Mouse (Mus musculus): ENCODE data around the gene Psrc1.

The Psrc1 gene

DNA sequence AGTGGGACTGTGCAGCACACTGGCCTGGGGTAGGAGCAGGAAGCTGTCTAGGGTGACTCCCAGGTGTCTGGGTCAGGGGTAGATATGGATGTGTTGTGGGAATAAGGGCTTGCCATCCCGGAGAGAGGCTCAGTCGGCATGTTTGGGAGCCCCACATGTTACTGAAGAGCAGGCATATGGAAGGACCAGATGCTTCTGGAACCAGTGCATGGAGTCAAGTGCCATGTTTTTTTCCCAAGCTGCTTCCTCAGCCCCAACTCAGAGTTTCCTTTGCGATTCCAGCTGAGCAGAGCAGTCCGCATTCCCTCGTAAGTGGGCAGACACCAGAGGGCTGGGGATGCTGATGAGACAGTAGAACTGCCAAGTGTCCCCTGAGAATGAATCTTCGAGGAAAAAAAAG, 39.4 kb downstream of the Psrc1 start:
- DNase-seq (ENCODE audit: extremely low spot score, low read depth, low spot score) = no peak

DNA sequence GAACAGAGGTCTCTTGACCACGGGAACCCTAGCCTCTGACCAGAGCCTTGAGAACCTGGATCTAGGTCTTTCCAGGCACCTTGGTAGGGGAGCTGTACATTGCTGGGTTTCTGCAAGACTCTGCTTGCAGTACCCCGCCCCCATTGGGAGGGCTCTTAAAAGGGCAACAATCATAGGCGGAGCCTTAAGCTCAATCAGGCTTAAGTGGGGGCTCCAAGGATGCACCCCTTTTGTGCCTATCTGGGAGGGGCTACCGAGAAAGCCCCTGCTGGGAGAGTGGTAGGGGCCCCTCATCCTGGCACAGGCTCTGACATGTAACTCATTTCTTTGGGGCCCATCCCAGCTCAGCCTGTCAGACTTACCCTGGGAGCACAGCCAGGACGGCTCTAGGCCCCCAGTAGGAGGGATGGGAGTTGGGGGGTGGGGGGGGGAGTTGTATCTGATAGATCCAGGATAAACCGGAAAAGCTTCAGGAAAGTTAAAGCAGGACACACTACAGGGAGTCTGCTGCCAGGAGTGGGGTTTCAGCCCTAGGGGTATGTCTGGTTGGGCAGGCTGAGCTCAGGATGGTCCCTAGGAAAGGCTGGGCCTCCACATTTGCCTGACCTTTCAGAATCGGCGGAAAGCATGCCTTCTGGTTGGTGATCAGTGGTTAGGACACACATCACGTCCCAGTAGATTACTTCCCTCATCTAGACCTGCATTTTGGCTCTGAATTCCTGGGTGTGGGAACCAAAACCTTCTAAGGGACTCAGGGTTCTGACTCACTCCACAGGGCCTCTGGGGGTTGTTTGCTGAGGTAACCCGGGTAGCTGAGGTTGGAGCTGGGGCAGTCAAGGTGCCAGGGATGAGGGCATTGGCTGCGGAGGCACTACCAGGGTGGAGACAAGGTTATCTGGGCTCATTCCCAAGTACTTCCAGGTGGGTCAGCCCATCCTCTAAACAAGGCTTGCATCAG, 40.5 kb downstream of the Psrc1 start:
- DNase-seq (ENCODE audit: extremely low spot score, low read depth, low spot score) = no peak

DNA sequence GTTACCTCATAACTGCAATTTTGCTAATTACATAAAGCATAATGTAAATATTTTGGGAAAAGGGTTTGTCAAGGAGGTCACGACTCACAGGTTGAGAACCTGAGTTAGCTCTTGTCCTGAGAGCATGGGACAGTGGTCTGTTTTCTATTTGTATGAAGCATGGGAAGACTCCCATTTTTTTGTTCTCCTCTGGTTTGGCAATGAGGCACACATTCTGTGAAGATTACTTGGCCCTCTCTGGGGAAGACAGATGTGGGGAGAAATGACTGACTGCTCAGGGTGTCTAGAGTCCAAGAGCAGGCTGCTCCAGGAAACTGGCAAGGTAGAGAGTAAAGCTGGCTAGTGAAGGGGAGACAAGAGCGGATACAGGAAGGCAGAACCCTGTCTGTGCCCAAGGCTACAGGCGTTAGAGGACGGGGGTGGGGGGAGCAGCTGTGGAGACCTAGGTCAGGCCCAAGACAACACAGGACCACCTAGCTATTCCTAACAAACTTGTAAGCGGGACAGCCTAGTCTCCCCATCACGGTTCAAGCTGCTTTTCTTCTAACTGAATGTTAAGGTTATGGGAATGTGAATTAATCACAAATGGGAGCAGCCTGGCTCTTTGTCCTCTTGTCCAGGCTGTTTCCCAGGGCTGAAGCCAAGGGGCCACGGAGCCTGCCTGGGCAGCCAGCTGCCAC, 41.4 kb downstream of the Psrc1 start:
- no peak for DNase-seq (ENCODE audit: extremely low spot score, low read depth, low spot score)

DNA sequence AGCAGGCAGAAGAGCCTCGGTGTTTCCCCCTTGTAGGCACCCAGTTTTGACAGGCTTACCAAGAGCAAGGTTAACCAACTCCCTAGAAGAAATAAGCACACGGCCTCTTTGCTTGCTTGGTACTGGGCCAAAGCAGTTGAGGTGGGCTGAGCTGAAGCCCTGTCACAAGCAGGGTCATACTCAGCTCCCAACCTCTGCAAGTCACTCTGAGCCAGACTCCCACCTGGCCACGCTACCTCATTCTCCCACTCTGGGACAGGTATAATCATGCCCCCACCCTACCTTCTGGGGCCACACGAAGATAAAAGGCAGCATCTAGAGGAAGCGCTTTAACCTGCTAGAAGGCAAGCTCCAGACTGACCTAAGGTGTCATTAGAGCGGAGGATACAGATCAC, 42.0 kb downstream of the Psrc1 start:
- no peak for DNase-seq (ENCODE audit: extremely low spot score, low read depth, low spot score)

DNA sequence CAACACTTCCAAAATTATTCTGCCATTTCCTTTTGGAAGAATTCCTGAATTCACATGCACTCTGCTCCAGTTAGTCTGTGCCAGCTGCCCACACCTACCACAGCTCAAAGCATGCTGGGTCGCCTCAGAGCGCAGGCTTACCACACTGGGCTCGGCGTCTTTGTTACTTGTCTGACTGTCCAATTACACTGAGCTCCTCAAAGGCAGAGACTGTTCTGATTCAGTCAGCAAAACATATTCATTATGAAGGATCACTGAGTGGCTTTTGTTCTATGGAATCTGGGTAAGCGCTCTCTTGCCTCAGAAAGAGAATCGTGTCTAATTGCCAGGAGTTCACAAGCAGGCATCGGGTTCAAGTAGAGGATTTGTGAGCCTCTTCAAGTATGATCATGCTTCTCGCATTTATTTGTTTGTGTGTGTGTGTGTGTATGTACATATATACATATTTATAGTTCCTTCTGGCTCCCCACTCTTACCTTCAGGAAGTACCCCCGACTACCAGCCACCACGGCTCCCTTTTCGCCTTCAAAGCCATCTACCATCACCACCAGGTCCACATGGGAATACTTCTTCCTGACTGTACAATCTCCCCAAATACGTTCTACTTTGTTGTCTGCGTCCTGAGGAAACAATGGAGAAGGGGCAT, 49.0 kb downstream of the Psrc1 start:
- no peak for DNase-seq (ENCODE audit: extremely low spot score, low read depth, low spot score)

DNA sequence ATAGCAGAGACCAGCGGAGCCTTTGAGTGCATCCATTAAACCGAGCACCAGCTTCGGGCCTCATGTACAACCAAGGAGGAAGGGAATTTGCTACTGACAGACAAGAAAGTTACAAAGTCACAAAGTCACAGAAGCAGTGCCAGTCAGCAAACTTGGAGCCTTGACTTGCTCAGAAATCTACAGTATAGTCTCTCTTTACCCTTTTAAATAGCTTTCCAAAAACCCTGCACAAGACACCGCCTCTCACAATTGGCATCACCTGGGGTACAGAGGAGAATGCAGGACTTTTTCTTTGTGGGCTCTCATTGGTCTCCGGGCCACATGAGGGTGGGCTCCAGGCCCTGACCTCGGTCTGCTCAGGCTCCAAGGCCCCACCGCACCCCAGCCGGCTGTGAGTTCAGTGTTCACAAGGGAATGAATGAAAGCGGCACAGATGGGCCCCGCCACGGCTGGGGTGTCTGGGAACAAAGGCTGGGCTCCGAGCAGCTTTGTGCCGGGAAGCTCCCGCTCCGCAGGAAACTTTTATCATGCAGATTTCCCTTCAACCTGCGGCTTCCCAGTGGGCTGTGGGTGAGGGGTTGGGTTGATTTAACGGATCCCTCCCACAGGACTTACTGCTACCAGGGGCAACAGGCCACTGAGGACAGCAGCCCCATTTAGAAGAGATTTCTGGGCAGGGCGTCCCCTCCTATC, 49.7 kb downstream of the Psrc1 start:
- DNase-seq (ENCODE audit: extremely low spot score, low read depth, low spot score) = no peak

DNA sequence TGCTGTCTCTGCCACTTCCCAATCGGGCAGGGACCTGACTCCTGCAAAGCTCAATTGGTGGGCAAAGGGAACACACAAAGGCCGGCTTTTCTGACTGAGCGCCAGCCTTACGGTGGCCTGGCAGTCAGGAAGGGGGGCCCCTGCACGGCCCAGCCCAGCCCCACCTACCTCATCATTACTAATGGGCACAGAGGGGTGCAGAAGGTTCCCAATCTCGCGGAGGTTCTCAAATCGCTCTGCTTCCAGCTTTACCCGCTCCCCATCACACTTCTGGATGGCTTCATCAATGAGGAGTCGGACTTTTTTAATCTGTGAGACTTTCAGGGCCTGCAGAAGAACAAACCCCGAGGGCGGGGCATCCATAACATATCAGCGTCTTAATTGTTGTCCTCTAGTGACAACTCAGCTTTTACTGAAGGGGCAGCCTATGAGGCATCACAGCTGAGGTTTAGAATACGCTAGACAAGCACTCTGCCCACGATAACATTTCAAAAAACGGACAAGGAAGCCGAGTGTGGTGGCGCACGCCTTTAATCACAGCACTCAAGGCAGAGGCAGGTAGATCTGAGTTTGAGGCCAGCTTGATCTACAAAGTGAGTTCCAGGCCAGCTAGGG, 50.3 kb downstream of the Psrc1 start:
- no peak for DNase-seq (ENCODE audit: extremely low spot score, low read depth, low spot score)

DNA sequence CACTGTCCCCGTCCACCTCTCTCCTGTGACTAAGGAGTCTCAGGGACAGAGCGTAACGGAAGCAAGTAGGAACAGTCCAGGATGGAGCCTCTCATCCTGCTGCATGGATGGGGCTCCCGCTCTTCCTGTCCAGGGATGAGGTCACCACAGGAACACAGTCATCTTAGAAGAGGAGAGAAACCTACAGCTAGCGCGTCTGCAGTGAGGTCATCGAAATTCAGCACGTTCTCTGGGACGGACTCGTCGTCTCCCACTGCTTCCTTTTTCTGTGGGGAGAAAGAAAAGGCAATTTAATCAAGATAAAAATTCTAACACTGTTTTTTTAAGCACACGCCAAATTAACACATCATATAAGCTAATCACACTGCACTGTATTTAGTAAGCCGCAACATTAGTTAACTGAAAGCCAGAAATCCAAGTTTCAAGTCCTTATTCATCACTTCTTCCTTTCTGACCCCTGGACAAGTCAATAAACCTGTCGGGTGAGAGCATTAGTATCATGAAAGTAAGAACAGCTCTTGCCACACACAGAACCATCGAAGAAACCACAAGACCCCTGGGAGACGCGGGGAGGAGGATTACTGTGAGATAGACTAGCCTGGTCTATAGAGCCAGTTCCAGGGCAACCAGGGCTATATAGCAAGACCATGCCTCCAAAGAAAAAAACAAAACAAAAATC, 52.2 kb downstream of the Psrc1 start:
- no peak for DNase-seq (ENCODE audit: extremely low spot score, low read depth, low spot score)

DNA sequence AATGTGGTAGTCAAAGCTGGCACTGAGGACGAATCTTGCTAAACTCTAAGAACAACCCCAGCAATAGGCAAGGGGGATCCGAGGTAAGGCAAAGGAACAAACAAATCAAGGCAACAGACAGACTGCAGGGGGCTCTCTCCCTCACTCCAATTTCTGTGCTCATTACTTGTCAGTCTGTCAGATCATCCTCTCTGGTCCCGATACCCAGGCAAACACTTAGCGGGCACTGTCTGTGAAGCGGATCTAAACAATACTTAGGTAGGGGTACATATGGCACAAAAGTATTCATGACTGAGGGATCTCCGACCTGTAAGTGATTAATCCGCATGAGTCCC, 52.7 kb downstream of the Psrc1 start:
- no peak for DNase-seq (ENCODE audit: extremely low spot score, low read depth, low spot score)
